Comparison of ENCODE assay signal across 8 mouse cellular contexts in genomic region chr8:109565498-109566333, GRCm38 (mm10). TPM values are rescaled to one million over a fixed set of nuclear protein-coding genes. Genes with fewer than 3 reads are reported as not detected.
DNase-seq lines count a peak whose midpoint lies in the region; ATAC-seq lines count a peak whose summit lies in the region.

Gene Dhx38, minus strand, starts transcription at chr8:109565861.
Gene Txnl4b, plus strand, starts transcription at chr8:109565892.

- peak; percentile 99 for ATAC-seq in hindbrain, embryonic 14.5 days (ENCODE audit: low FRiP score)

- peak; percentile 100 for DNase-seq in R1 (ENCODE audit: low read depth, low spot score)
- DNase-seq in cerebellum, postnatal 25 days: peak; percentile 98 to 99
- DNase-seq in frontal cortex, postnatal 25 days (ENCODE audit: low spot score in 2 of 2): peak; percentile 97 to 98
- DNase-seq in hindbrain, embryonic 14.5 days (ENCODE audit: low spot score): peak; percentile 99
- DNase-seq in layer of hippocampus, postnatal 36 days: peak; percentile 99
- DNase-seq in lung, postnatal 36 days: peak; percentile 100
- DNase-seq in retina, postnatal 1 day: peak; percentile 100
- DNase-seq in urinary bladder, adult 18-20 months (ENCODE audit: low spot score in 2 of 2): peak; percentile 97 to 98

- no peaks in the 10 kb centered on the region for H3K9me3 ChIP-seq in hindbrain, embryonic 14.5 days (ENCODE audit: control insufficient read depth, low read length)

- H3K4me1 ChIP-seq in hindbrain, embryonic 14.5 days (replicated peaks; ENCODE audit: control insufficient read depth, insufficient read depth, low read length): peaks cover 13% of the 10 kb centered on the region

- H3K4me3 ChIP-seq in hindbrain, embryonic 14.5 days (replicated peaks; ENCODE audit: low read length): peak within 1 kb of the TSS; percentile 66

- WGBS in hindbrain, embryonic 14.5 days: under 1% methylated on average over 52 of the region's 52 CpGs

- H3K9ac ChIP-seq in hindbrain, embryonic 14.5 days: peak within 1 kb of the TSS; percentile 76

- peak within 1 kb of the TSS; percentile 83 for H3K27ac ChIP-seq in hindbrain, embryonic 14.5 days

- H3K4me2 ChIP-seq in hindbrain, embryonic 14.5 days (replicated peaks): peak within 1 kb of the TSS; percentile 80

- peaks cover 28% of the 10 kb centered on the region for H3K36me3 ChIP-seq in hindbrain, embryonic 14.5 days (replicated peaks; ENCODE audit: control insufficient read depth, insufficient read depth)

- no peaks in the 10 kb centered on the region for H3K27me3 ChIP-seq in hindbrain, embryonic 14.5 days (ENCODE audit: control insufficient read depth, insufficient read depth, low read length)

RNA-seq across cellular contexts. Expression of gene Dhx38, which starts in this region (rescaled TPM):
- polyA plus RNA-seq in hindbrain, embryonic 14.5 days (2014; fragmentation: Nextera tagmentation; extraction: Ambion mirVana): 12.7 and 14.7 TPM in 2 replicates
- 10 to 100 TPM; 24.8 to 27.4 TPM for total RNA-seq in layer of hippocampus, postnatal 36 days (2021)

RNA-seq across cellular contexts. Expression of gene Txnl4b, which starts in this region (rescaled TPM):
- polyA plus RNA-seq in hindbrain, embryonic 14.5 days (2014; fragmentation: Nextera tagmentation; extraction: Ambion mirVana): 28.2 and 31.2 TPM in 2 replicates
- 10 to 100 TPM; 12.9 to 15.3 TPM for total RNA-seq in layer of hippocampus, postnatal 36 days (2021)

Comparison
In these comparisons a context has a peak if more than half of its experiments do, and no peak if none do; other contexts are left out.
1. Peak in every context shown above with its lines: DNase-seq, ATAC-seq, H3K4me3 ChIP-seq and H3K27ac ChIP-seq.